Mouse (Mus musculus): ENCODE results near the gene Selp. TPM values are rescaled to one million over a fixed set of nuclear protein-coding genes. Genes with fewer than 3 reads are reported as not detected.

The Selp gene
- total and polyA plus RNA-seq, 2 experiments from 2014 or later = not detected

- Histone ChIP-seq H3K27ac (ENCODE audit: low read depth, low read length) (no peak overlapping the region), H3K36me3 (ENCODE audit: insufficient read depth, low read length) (no peaks in the 10 kb centered on the region), H3K9ac (replicated peaks; ENCODE audit: low read length, poor library complexity, severe bottlenecking) (no peak overlapping the region), H3K9me3 (ENCODE audit: low read length) (no peaks in the 10 kb centered on the region), H3K27me3 (ENCODE audit: insufficient read depth, low read length) (no peaks in the 10 kb centered on the region), H3K4me1 (ENCODE audit: insufficient read depth, low read length) (no peaks in the 10 kb centered on the region), H3K4me2 (ENCODE audit: low read depth, low read length, poor library complexity, severe bottlenecking) (no peak overlapping the region), H3K4me3 (ENCODE audit: low read depth, low read length) (no peak overlapping the region)
- DNase-seq (ENCODE audit: low spot score) (no peak), ATAC-seq (ENCODE audit: low FRiP score) (no peak)
- 73% methylated on average over 5 of the region's 5 CpGs for WGBS
- no peak for TF ChIP-seq CTCF (IDR thresholded peaks at IDR 0.05)
These were observed 20.3 kb downstream of the Selp start for GRCm38 (mm10) chr1:164135360-164135759.

- Histone ChIP-seq H3K4me3 (ENCODE audit: low read depth, low read length) (no peak overlapping the region), H3K4me1 (ENCODE audit: insufficient read depth, low read length) (no peaks in the 10 kb centered on the region), H3K27ac (ENCODE audit: low read depth, low read length) (no peak overlapping the region), H3K27me3 (ENCODE audit: insufficient read depth, low read length) (no peaks in the 10 kb centered on the region), H3K4me2 (ENCODE audit: low read depth, low read length, poor library complexity, severe bottlenecking) (no peak overlapping the region), H3K36me3 (ENCODE audit: insufficient read depth, low read length) (no peaks in the 10 kb centered on the region), H3K9ac (replicated peaks; ENCODE audit: low read length, poor library complexity, severe bottlenecking) (no peak overlapping the region), H3K9me3 (ENCODE audit: low read length) (no peaks in the 10 kb centered on the region)
- DNase-seq (ENCODE audit: low spot score) (no peak), ATAC-seq (ENCODE audit: low FRiP score) (no peak)
- WGBS = 82% methylated on average over 11 of the region's 11 CpGs
- TF ChIP-seq CTCF (IDR thresholded peaks at IDR 0.05) = no peak
These were observed 20.9 kb downstream of the Selp start for GRCm38 (mm10) chr1:164135960-164136359.

GRCm38 (mm10) chr1:164136636-164137035 lies 21.6 kb downstream of the Selp start:
- Histone ChIP-seq H3K4me1 (ENCODE audit: insufficient read depth, low read length) (no peaks in the 10 kb centered on the region), H3K27ac (ENCODE audit: low read depth, low read length) (no peak overlapping the region), H3K9ac (replicated peaks; ENCODE audit: low read length, poor library complexity, severe bottlenecking) (no peak overlapping the region), H3K9me3 (ENCODE audit: low read length) (no peaks in the 10 kb centered on the region), H3K4me2 (ENCODE audit: low read depth, low read length, poor library complexity, severe bottlenecking) (no peak overlapping the region), H3K36me3 (ENCODE audit: insufficient read depth, low read length) (no peaks in the 10 kb centered on the region), H3K27me3 (ENCODE audit: insufficient read depth, low read length) (no peaks in the 10 kb centered on the region), H3K4me3 (ENCODE audit: low read depth, low read length) (no peak overlapping the region)
- no peak for TF ChIP-seq CTCF (IDR thresholded peaks at IDR 0.05)
- ATAC-seq (ENCODE audit: low FRiP score) (no peak), DNase-seq (ENCODE audit: low spot score) (no peak)
- 78% methylated on average over 6 of the region's 6 CpGs for WGBS

GRCm38 (mm10) chr1:164138365-164139130 lies 23.5 kb downstream of the Selp start:
- H3K36me3 ChIP-seq (ENCODE audit: insufficient read depth, low read length) = no peaks in the 10 kb centered on the region
- 5% methylated on average over 5 of the region's 5 CpGs for WGBS
- H3K27ac ChIP-seq (ENCODE audit: low read depth, low read length) = no peak overlapping the region
- no peaks in the 10 kb centered on the region for H3K9me3 ChIP-seq (ENCODE audit: low read length)
- DNase-seq (ENCODE audit: low spot score) (peak; percentile 78), ATAC-seq (ENCODE audit: low FRiP score) (peak; percentile 79)
- H3K4me2 ChIP-seq (ENCODE audit: low read depth, low read length, poor library complexity, severe bottlenecking) = peak overlapping the region; percentile 15; the same call in 1 of the 2 replicates
- no peaks in the 10 kb centered on the region for H3K27me3 ChIP-seq (ENCODE audit: insufficient read depth, low read length)
- no peaks in the 10 kb centered on the region for H3K4me1 ChIP-seq (ENCODE audit: insufficient read depth, low read length)
- peak; percentile 85 for TF ChIP-seq CTCF (IDR thresholded peaks at IDR 0.05)
- H3K9ac ChIP-seq (replicated peaks; ENCODE audit: low read length, poor library complexity, severe bottlenecking) = no peak overlapping the region
- H3K4me3 ChIP-seq (ENCODE audit: low read depth, low read length) = no peak overlapping the region

- H3K4me2 ChIP-seq (ENCODE audit: low read depth, low read length, poor library complexity, severe bottlenecking) = no peak overlapping the region
- no peak overlapping the region for H3K27ac ChIP-seq (ENCODE audit: low read depth, low read length)
- H3K36me3 ChIP-seq (ENCODE audit: insufficient read depth, low read length) = no peaks in the 10 kb centered on the region
- WGBS = 71% methylated on average over 4 of the region's 4 CpGs
- no peaks in the 10 kb centered on the region for H3K9me3 ChIP-seq (ENCODE audit: low read length)
- H3K9ac ChIP-seq (replicated peaks; ENCODE audit: low read length, poor library complexity, severe bottlenecking) = no peak overlapping the region
- H3K4me3 ChIP-seq (ENCODE audit: low read depth, low read length) = no peak overlapping the region
- ATAC-seq (ENCODE audit: low FRiP score) (no peak), DNase-seq (ENCODE audit: low spot score) (no peak)
- H3K4me1 ChIP-seq (ENCODE audit: insufficient read depth, low read length) = no peaks in the 10 kb centered on the region
- H3K27me3 ChIP-seq (ENCODE audit: insufficient read depth, low read length) = no peaks in the 10 kb centered on the region
- no peak for TF ChIP-seq CTCF (IDR thresholded peaks at IDR 0.05)
These were observed 24.4 kb downstream of the Selp start for GRCm38 (mm10) chr1:164139464-164139863.

GRCm38 (mm10) chr1:164149083-164149482 lies 34.0 kb downstream of the Selp start:
- Histone ChIP-seq H3K4me2 (ENCODE audit: low read depth, low read length, poor library complexity, severe bottlenecking) (no peak overlapping the region), H3K27me3 (ENCODE audit: insufficient read depth, low read length) (no peaks in the 10 kb centered on the region), H3K4me1 (ENCODE audit: insufficient read depth, low read length) (no peaks in the 10 kb centered on the region), H3K4me3 (ENCODE audit: low read depth, low read length) (no peak overlapping the region), H3K27ac (ENCODE audit: low read depth, low read length) (no peak overlapping the region), H3K36me3 (ENCODE audit: insufficient read depth, low read length) (no peaks in the 10 kb centered on the region), H3K9me3 (ENCODE audit: low read length) (no peaks in the 10 kb centered on the region), H3K9ac (replicated peaks; ENCODE audit: low read length, poor library complexity, severe bottlenecking) (no peak overlapping the region)
- no peak for DNase-seq (ENCODE audit: low spot score)
- WGBS = 96% methylated on average over 7 of the region's 7 CpGs
- no peak for TF ChIP-seq CTCF (IDR thresholded peaks at IDR 0.05)
- ATAC-seq (ENCODE audit: low FRiP score) = no peak

All from midbrain, postnatal 0 days (tissue).